Mouse (Mus musculus) CH12.LX (cell line): ENCODE results near the gene Tstd2. TPM values are rescaled to one million over a fixed set of nuclear protein-coding genes. Genes with fewer than 3 reads are reported as not detected.

ENCODE experiments used
- DNase-seq: peaks from one replicate; pipeline ENCODE4 v3.0.0-alpha.2; 2013; ENCODE audit errors: extremely low read depth
- H3K27ac ChIP-seq: 2 replicates; pipeline ENCODE4 v1.5.1; 2012; ENCODE audit warnings: low read depth, mild to moderate bottlenecking, control low read depth, moderate library complexity; ENCODE audit not compliant: insufficient read depth
- H3K27me3 ChIP-seq: replicated peaks from 2 replicates; pipeline ENCODE3; 2012; ENCODE audit warnings: inconsistent platforms
- H3K36me3 ChIP-seq, 2 experiments: replicated peaks in 1 of 2; 2 replicates each; pipeline versions ENCODE3 to v1.6.1; 2012; ENCODE audit warnings: inconsistent platforms in 1 of 2, low read length in 1 of 2, mild to moderate bottlenecking in 1 of 2, mixed read lengths in 1 of 2, moderate library complexity in 1 of 2; ENCODE audit not compliant: control insufficient read depth in 1 of 2, insufficient read depth in 1 of 2
- H3K4me1 ChIP-seq, 2 experiments: 2 replicates each; pipeline ENCODE4 v1.6.1; 2012; ENCODE audit warnings: inconsistent platforms in 1 of 2, moderate library complexity in 1 of 2; ENCODE audit not compliant: insufficient read depth in 2 of 2, control insufficient read depth in 1 of 2
- H3K4me2 ChIP-seq: 2 replicates; pipeline ENCODE4 v1.6.1; 2012; ENCODE audit warnings: low read depth, mild to moderate bottlenecking, control low read depth; ENCODE audit not compliant: poor library complexity, insufficient read depth, severe bottlenecking
- H3K4me3 ChIP-seq, 3 experiments: fragments of 150-350 bp in 1 of 3; sonication (generic) in 1 of 3; replicated peaks in 1 of 3; 2 replicates each; pipeline versions ENCODE3 to v1.5.1; 2011 to 2012; ENCODE audit warnings: low read depth in 2 of 3, low read length in 2 of 3, mild to moderate bottlenecking in 2 of 3, moderate library complexity in 2 of 3, control low read depth in 1 of 3, improper control_type of control experiment in 1 of 3, inconsistent platforms in 1 of 3, mixed read lengths in 1 of 3; ENCODE audit not compliant: poor library complexity in 1 of 3
- H3K79me2 ChIP-seq: replicated peaks from 2 replicates; pipeline ENCODE4 v1.6.1; 2012; ENCODE audit warnings: mild to moderate bottlenecking, moderate library complexity; ENCODE audit not compliant: control insufficient read depth, poor library complexity, insufficient read depth, severe bottlenecking; ENCODE audit errors: extremely low read depth
- H3K9ac ChIP-seq: 2 replicates; pipeline ENCODE4 v1.6.1; 2012; ENCODE audit warnings: low read depth, mild to moderate bottlenecking, control low read depth, moderate library complexity; ENCODE audit not compliant: insufficient read depth
- H3K9me3 ChIP-seq: replicated peaks from 2 replicates; pipeline ENCODE3; 2012; ENCODE audit warnings: low read length, inconsistent platforms, mixed read lengths
- BHLHE40 ChIP-seq: IDR thresholded peaks from 2 replicates; pipeline ENCODE4 v1.6.1; 2011; ENCODE audit warnings: mild to moderate bottlenecking, low read depth, low read length, improper control_type of control experiment
- CTCF ChIP-seq, 2 experiments: IDR thresholded peaks in 1 of 2; conservative IDR thresholded peaks in 1 of 2; 2 replicates each; pipeline ENCODE4 v1.5.1; 2011 to 2012; ENCODE audit warnings: low read depth in 2 of 2, low read length in 2 of 2, improper control_type of control experiment in 1 of 2, inconsistent platforms in 1 of 2, mild to moderate bottlenecking in 1 of 2, moderate library complexity in 1 of 2
- E2F4 ChIP-seq: IDR thresholded peaks from 2 replicates; pipeline ENCODE4 v1.6.1; 2011; ENCODE audit warnings: low read depth, low read length, improper control_type of control experiment; ENCODE audit not compliant: insufficient replicate concordance
- ELF1 ChIP-seq: IDR thresholded peaks from 2 replicates; pipeline ENCODE4 v1.6.1; 2014; ENCODE audit warnings: low read depth, mild to moderate bottlenecking, inconsistent platforms, low read length, improper control_type of control experiment
- IRF4 ChIP-seq: IDR thresholded peaks from 2 replicates; pipeline ENCODE4 v1.6.1; 2014; ENCODE audit warnings: low read depth, mild to moderate bottlenecking, inconsistent platforms, low read length, improper control_type of control experiment
- JUN ChIP-seq: IDR thresholded peaks from 2 replicates; pipeline ENCODE4 v1.6.1; 2011; ENCODE audit warnings: low read depth, mild to moderate bottlenecking, low read length, improper control_type of control experiment, moderate library complexity; ENCODE audit not compliant: insufficient read depth
- JUND ChIP-seq: conservative IDR thresholded peaks from 2 replicates; pipeline ENCODE4 v1.6.1; 2011; ENCODE audit warnings: low read depth, low read length, improper control_type of control experiment
- KAT2A ChIP-seq: IDR thresholded peaks from 2 replicates; pipeline ENCODE4 v1.6.1; 2012; ENCODE audit warnings: low read length, improper control_type of control experiment, inconsistent platforms; ENCODE audit not compliant: insufficient replicate concordance
- MAFK ChIP-seq: IDR thresholded peaks from 2 replicates; pipeline ENCODE4 v1.6.1; 2011; ENCODE audit warnings: low read length, improper control_type of control experiment; ENCODE audit not compliant: insufficient replicate concordance
- MEF2A ChIP-seq: IDR thresholded peaks from 2 replicates; pipeline ENCODE4 v1.6.1; 2014; ENCODE audit warnings: low read depth, mild to moderate bottlenecking, inconsistent platforms, low read length, improper control_type of control experiment, borderline replicate concordance
- MXI1 ChIP-seq: IDR thresholded peaks from 2 replicates; pipeline ENCODE4 v1.6.1; 2011; ENCODE audit warnings: mild to moderate bottlenecking, low read depth, low read length, improper control_type of control experiment
- NELFE ChIP-seq: IDR thresholded peaks from 2 replicates; pipeline ENCODE4 v1.6.1; 2011; ENCODE audit warnings: low read depth, low read length, improper control_type of control experiment
- NRF1 ChIP-seq: IDR thresholded peaks from 2 replicates; pipeline ENCODE4 v1.6.1; 2014; ENCODE audit warnings: low read depth, mild to moderate bottlenecking, inconsistent platforms, low read length, improper control_type of control experiment, moderate library complexity
- POLR2A ChIP-seq: IDR thresholded peaks from 2 replicates; pipeline ENCODE4 v1.6.1; 2011; ENCODE audit warnings: low read depth, mild to moderate bottlenecking, improper control_type of control experiment, low read length
- POLR2AphosphoS2 ChIP-seq: IDR thresholded peaks from 2 replicates; pipeline ENCODE4 v1.6.1; 2011; ENCODE audit warnings: low read depth, low read length, improper control_type of control experiment
- SIN3A ChIP-seq: IDR thresholded peaks from 2 replicates; pipeline ENCODE4 v1.6.1; 2012; ENCODE audit warnings: low read length, improper control_type of control experiment, inconsistent platforms
- SMC3 ChIP-seq: IDR thresholded peaks from 2 replicates; pipeline ENCODE4 v1.6.1; 2011; ENCODE audit warnings: low read depth, low read length, improper control_type of control experiment
- UBTF ChIP-seq: IDR thresholded peaks from 2 replicates; pipeline ENCODE4 v1.6.1; 2012; ENCODE audit warnings: low read depth, mild to moderate bottlenecking, inconsistent platforms, low read length, improper control_type of control experiment, moderate library complexity
- USF1 ChIP-seq: IDR thresholded peaks from 2 replicates; pipeline ENCODE4 v1.6.1; 2014; ENCODE audit warnings: low read depth, mild to moderate bottlenecking, inconsistent platforms, low read length, improper control_type of control experiment
- USF2 ChIP-seq: conservative IDR thresholded peaks from 2 replicates; pipeline ENCODE4 v1.6.1; 2011; ENCODE audit warnings: low read depth, low read length, improper control_type of control experiment
- ZKSCAN1 ChIP-seq: IDR thresholded peaks from 2 replicates; pipeline ENCODE4 v1.6.1; 2012; ENCODE audit warnings: low read depth, inconsistent platforms, low read length, improper control_type of control experiment, borderline replicate concordance
- dilution Hi-C: fragments of 300-500 bp; cut with MboI; formaldehyde crosslinking; loops from 2 replicates; pipeline ENCODE4 v1.14.3; 2020; ENCODE audit warnings: low sequenced_read_pairs; ENCODE audit not compliant: extremely low pct_unique_long_range_greater_than_20kb, extremely low pct_ligation_motif_present
- in situ Hi-C: fragments of 300-500 bp; cut with MboI; formaldehyde crosslinking; loops from 3 replicates; pipeline ENCODE4 v1.14.3; 2019; ENCODE audit warnings: low sequenced_read_pairs, low pct_ligation_motif_present, low pct_unique_long_range_greater_than_20kb, mixed read lengths
- polyA plus RNA-seq: library from polyadenylated mRNA; unstranded; fragments of >175 nt; gene quantifications from 2 replicates; pipeline ENCODE4 v1.2.1, GENCODE M21; 2012; ENCODE audit warnings: low read depth; ENCODE audit not compliant: insufficient read length
- total RNA-seq, 2 experiments: library from RNA; depleted of rRNA; stranded (reverse); fragments of 300-350 nt in 1 of 2; fragments of >200 nt in 1 of 2; gene quantifications; 2 replicates each; pipeline ENCODE4 v1.2.3; 2012 to 2014

Tstd2 gene
- total and polyA plus RNA-seq, 3 experiments: 29.1 to 36.4 (median 30.4) TPM

GRCm38 (mm10) chr4:46087427-46087771, 51.1 kb downstream of the Tstd2 start:
- in situ Hi-C loops: no loop called here
- peaks cover 0 to 14% of the 10 kb centered on the region in 2 experiments; a peak in 2 of 4 replicates for H3K4me1 ChIP-seq
- H3K4me3 ChIP-seq: no peak overlapping the region
- H3K79me2 ChIP-seq: no peaks in the 10 kb centered on the region
- no peaks in the 10 kb centered on the region for H3K27me3 ChIP-seq
- no peak overlapping the region for H3K27ac ChIP-seq
- no peaks in the 10 kb centered on the region for H3K9me3 ChIP-seq
- H3K9ac ChIP-seq: no peak overlapping the region
- no peak for DNase-seq
- TF ChIP-seq USF2: no peak
- H3K4me2 ChIP-seq: no peak overlapping the region
- H3K36me3 ChIP-seq: peaks cover 0 to 9% of the 10 kb centered on the region in 2 experiments
- dilution Hi-C loops: no loop called here

DNA sequence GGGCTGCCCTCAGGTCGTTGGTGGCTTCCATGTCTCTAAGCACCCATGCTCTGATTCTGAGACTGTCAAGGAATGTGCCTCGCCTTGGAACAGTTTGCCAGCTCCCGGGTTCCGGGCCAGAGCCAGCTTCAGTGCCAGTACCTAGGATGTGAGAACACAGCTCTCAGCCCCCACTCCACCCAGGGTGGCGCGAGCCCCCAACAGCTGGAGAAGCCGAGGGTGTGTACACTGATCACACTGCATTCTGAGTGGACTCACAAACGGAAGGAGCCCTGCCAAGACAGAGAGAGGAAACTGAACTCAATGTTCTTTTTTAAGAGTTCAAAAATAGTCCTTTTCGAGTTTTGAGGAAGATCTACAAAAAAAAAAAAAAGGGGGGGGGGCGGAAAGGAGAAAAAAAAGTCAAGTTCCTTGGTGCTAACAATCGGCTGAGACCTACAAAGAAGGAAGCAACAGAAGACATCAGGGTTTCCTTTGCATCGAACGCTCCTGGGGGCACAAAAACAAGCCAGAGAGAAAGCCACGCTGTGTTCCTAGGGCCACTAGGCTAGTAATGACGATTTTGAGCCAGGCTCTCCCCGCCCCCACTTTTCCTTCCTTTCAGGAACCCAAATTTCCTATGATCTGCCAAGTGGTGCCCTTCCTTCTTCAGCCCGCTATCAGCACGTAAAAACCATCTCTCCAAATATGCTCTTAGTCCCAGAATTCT, 51.6 kb downstream of the Tstd2 start:
- Histone ChIP-seq H3K9me3 (no peaks in the 10 kb centered on the region), H3K36me3 (peaks cover 0 to 9% of the 10 kb centered on the region in 2 experiments), H3K4me1 (peaks cover 0 to 14% of the 10 kb centered on the region in 2 experiments; a peak in 2 of 4 replicates), H3K27ac (no peak overlapping the region), H3K9ac (no peak overlapping the region), H3K27me3 (no peaks in the 10 kb centered on the region), H3K79me2 (no peaks in the 10 kb centered on the region), H3K4me3 (no peak overlapping the region), H3K4me2 (no peak overlapping the region)
- no peak for TF ChIP-seq NELFE
- no peak for TF ChIP-seq IRF4
- no peak for TF ChIP-seq UBTF
- TF ChIP-seq BHLHE40: no peak
- no peak for TF ChIP-seq POLR2A
- TF ChIP-seq ELF1: no peak
- TF ChIP-seq ZKSCAN1: no peak
- TF ChIP-seq SMC3: no peak
- no peak for TF ChIP-seq MAFK
- no peak for TF ChIP-seq USF1
- TF ChIP-seq POLR2AphosphoS2: no peak
- TF ChIP-seq CTCF (conservative IDR thresholded peaks at IDR 0.05 in 1 of 2, IDR thresholded peaks at IDR 0.05 in 1 of 2; ENCODE audit: low read depth in 2 of 2, low read length in 2 of 2): no peak
- TF ChIP-seq KAT2A: no peak
- no peak for DNase-seq
- in situ Hi-C loops: no loop called here
- dilution Hi-C loops: no loop called here

GRCm38 (mm10) chr4:46085223-46085811, 53.2 kb downstream of the Tstd2 start:
- Histone ChIP-seq H3K4me3 (no peak overlapping the region), H3K9me3 (no peaks in the 10 kb centered on the region), H3K4me2 (no peak overlapping the region), H3K79me2 (no peaks in the 10 kb centered on the region), H3K27me3 (no peaks in the 10 kb centered on the region), H3K9ac (no peak overlapping the region), H3K27ac (no peak overlapping the region), H3K4me1 (peaks cover 0 to 14% of the 10 kb centered on the region in 2 experiments; a peak in 2 of 4 replicates), H3K36me3 (peaks cover 0 to 9% of the 10 kb centered on the region in 2 experiments)
- DNase-seq: no peak
- dilution Hi-C loops: no loop called here
- TF ChIP-seq MXI1: no peak
- TF ChIP-seq JUN: no peak
- TF ChIP-seq E2F4: no peak
- TF ChIP-seq NRF1: no peak
- no peak for TF ChIP-seq JUND
- TF ChIP-seq SIN3A: no peak
- no peak for TF ChIP-seq MEF2A
- in situ Hi-C loops: no loop called here
